12 mouse cellular contexts compared by ENCODE assay signal in the genomic region with DNA sequence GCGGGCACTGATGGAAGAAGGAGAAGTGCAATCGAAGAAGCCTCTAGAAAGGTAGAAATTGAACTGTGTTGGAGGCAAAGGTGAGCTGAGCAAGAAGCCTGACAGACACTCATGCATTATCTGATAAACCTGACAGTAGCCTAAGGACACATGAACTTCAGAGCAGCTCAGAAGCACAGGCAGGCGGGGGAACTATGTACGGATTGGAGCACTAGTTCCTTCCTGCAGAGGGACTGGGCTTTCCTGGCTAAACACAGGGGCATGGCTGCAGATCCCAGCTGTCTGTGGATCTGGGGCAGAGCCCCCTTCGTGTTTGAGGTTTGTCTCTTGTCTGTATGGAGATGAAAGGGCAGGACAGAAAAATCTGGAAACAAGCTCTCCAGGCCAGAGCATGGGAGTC.
DNase-seq lines count a peak whose midpoint lies in the region; ATAC-seq and TF ChIP-seq lines count a peak whose summit lies in the region.
"Had no signal": no experiment of that assay in that cellular context is flagged by ENCODE, and none has a peak within 500 bp of the region (broad histone marks: within the 10 kb centered on the region; RNA-seq: fewer than 3 reads in every experiment).

No protein-coding gene starts in this region.

- H3K9ac ChIP-seq in heart, postnatal 0 days (replicated peaks; ENCODE audit: low read depth, low read length) = no peak overlapping the region
- H3K9ac ChIP-seq in lung, embryonic 14.5 days = no peak overlapping the region
- H3K9ac ChIP-seq in lung, postnatal 0 days (replicated peaks; ENCODE audit: low read depth) = no peak overlapping the region
- no peak overlapping the region for H3K9ac ChIP-seq in limb, embryonic 13.5 days
- H3K9ac ChIP-seq: forebrain, embryonic 15.5 days; liver, postnatal 0 days; midbrain, embryonic 12.5 days had no signal

- H3K4me3 ChIP-seq in heart, postnatal 0 days (ENCODE audit: low read depth, low read length) = no peak overlapping the region
- no peak overlapping the region for H3K4me3 ChIP-seq in lung, embryonic 14.5 days (ENCODE audit: low read depth, low read length)
- no peak overlapping the region for H3K4me3 ChIP-seq in lung, postnatal 0 days (ENCODE audit: low read depth, low read length)
- H3K4me3 ChIP-seq in embryonic facial prominence, embryonic 10.5 days = no peak overlapping the region
- no peak overlapping the region for H3K4me3 ChIP-seq in limb, embryonic 13.5 days
- H3K4me3 ChIP-seq: forebrain, embryonic 15.5 days; midbrain, embryonic 12.5 days had no signal

- no peak for DNase-seq in heart, postnatal 0 days (ENCODE audit: low spot score)
- DNase-seq in heart, adult 18-20 months = no peak
- peak; percentile 39 for DNase-seq in lung, embryonic 14.5 days
- no peak for DNase-seq in lung, postnatal 0 days (ENCODE audit: low spot score)
- peak; percentile 21 for DNase-seq in embryonic facial prominence, embryonic 10.5 days (ENCODE audit: low spot score)
- DNase-seq in left cerebral cortex, postnatal 10 days (ENCODE audit: extremely low spot score in 1 of 2, low spot score in 2 of 2) = no peak
- DNase-seq in adrenal gland, postnatal 25 days = no peak
- DNase-seq: liver, postnatal 0 days had no signal

- intact Hi-C loops in left cerebral cortex, postnatal 10 days (cut with DNase I) = no loop called here

- WGBS in heart, postnatal 0 days = 57% methylated on average over 5 of the region's 5 CpGs
- WGBS in lung, embryonic 14.5 days = 42% methylated on average over 5 of the region's 5 CpGs
- 40% methylated on average over 5 of the region's 5 CpGs for WGBS in lung, postnatal 0 days
- 58% methylated on average over 5 of the region's 5 CpGs for WGBS in embryonic facial prominence, embryonic 10.5 days
- 61% methylated on average over 5 of the region's 5 CpGs for WGBS in limb, embryonic 13.5 days

- no peak for TF ChIP-seq CTCF in heart, postnatal 0 days (IDR thresholded peaks at IDR 0.05; ENCODE audit: low read depth)
- no peak for TF ChIP-seq CTCF in lung, embryonic 14.5 days (IDR thresholded peaks at IDR 0.05; ENCODE audit: low read depth)
- TF ChIP-seq CTCF in lung, postnatal 0 days (IDR thresholded peaks at IDR 0.05) = no peak

- no peak for ATAC-seq in heart, postnatal 0 days (ENCODE audit: insufficient read depth, low read depth)
- ATAC-seq in lung, embryonic 14.5 days (ENCODE audit: insufficient read depth) = peak; percentile 33
- ATAC-seq in lung, postnatal 0 days = no peak
- ATAC-seq in limb, embryonic 13.5 days (ENCODE audit: low FRiP score, low read depth) = no peak; the same call in 1 of the 2 replicates
- ATAC-seq: CD4-positive, CD25-positive, alpha-beta regulatory T cell, adult 4 months; forebrain, embryonic 15.5 days; liver, postnatal 0 days had no signal

- 0 out of 2 replicates have a peak overlapping the region, but pooled peaks have one; percentile 35 for H3K27ac ChIP-seq in heart, postnatal 0 days (ENCODE audit: low read depth)
- H3K27ac ChIP-seq in lung, embryonic 14.5 days (ENCODE audit: low read depth) = peak overlapping the region; percentile 88
- H3K27ac ChIP-seq in lung, postnatal 0 days (ENCODE audit: low read length) = no peak overlapping the region
- peak overlapping the region; percentile 73 for H3K27ac ChIP-seq in embryonic facial prominence, embryonic 10.5 days (replicated peaks)
- H3K27ac ChIP-seq in limb, embryonic 13.5 days = peak overlapping the region; percentile 67
- H3K27ac ChIP-seq: forebrain, embryonic 15.5 days; midbrain, embryonic 12.5 days had no signal

- no peak overlapping the region for H3K4me2 ChIP-seq in heart, postnatal 0 days (ENCODE audit: low read depth, low read length)
- H3K4me2 ChIP-seq in lung, embryonic 14.5 days = no peak overlapping the region
- no peak overlapping the region for H3K4me2 ChIP-seq in lung, postnatal 0 days (replicated peaks; ENCODE audit: low read depth, low read length)
- no peak overlapping the region for H3K4me2 ChIP-seq in limb, embryonic 13.5 days (replicated peaks)
- H3K4me2 ChIP-seq: forebrain, embryonic 15.5 days; midbrain, embryonic 12.5 days had no signal

- no peaks in the 10 kb centered on the region for H3K9me3 ChIP-seq in heart, postnatal 0 days (replicated peaks; ENCODE audit: control insufficient read depth, low read length)
- H3K9me3 ChIP-seq in lung, embryonic 14.5 days (ENCODE audit: low read depth, low read length) = no peaks in the 10 kb centered on the region
- no peaks in the 10 kb centered on the region for H3K9me3 ChIP-seq in lung, postnatal 0 days (ENCODE audit: low read length)
- no peaks in the 10 kb centered on the region for H3K9me3 ChIP-seq in embryonic facial prominence, embryonic 10.5 days
- no peaks in the 10 kb centered on the region for H3K9me3 ChIP-seq in limb, embryonic 13.5 days
- H3K9me3 ChIP-seq: forebrain, embryonic 15.5 days; midbrain, embryonic 12.5 days had no signal

- no peak for TF ChIP-seq EP300 in heart, postnatal 0 days (IDR thresholded peaks at IDR 0.05; ENCODE audit: low read depth)
- TF ChIP-seq EP300 in lung, postnatal 0 days (IDR thresholded peaks at IDR 0.05) = no peak

- H3K4me1 ChIP-seq in heart, postnatal 0 days (ENCODE audit: control insufficient read depth, insufficient read depth) = peaks cover 7% of the 10 kb centered on the region; the same call in 1 of the 2 replicates
- H3K4me1 ChIP-seq in lung, embryonic 14.5 days (ENCODE audit: insufficient read depth) = peaks cover 22% of the 10 kb centered on the region
- no peaks in the 10 kb centered on the region for H3K4me1 ChIP-seq in lung, postnatal 0 days (ENCODE audit: insufficient read depth, low read depth, low read length)
- H3K4me1 ChIP-seq in embryonic facial prominence, embryonic 10.5 days = peaks cover 44% of the 10 kb centered on the region
- H3K4me1 ChIP-seq in limb, embryonic 13.5 days = peaks cover 51% of the 10 kb centered on the region

- no peaks in the 10 kb centered on the region for H3K27me3 ChIP-seq in heart, postnatal 0 days (ENCODE audit: control insufficient read depth, insufficient read depth, low read length)
- no peaks in the 10 kb centered on the region for H3K27me3 ChIP-seq in lung, embryonic 14.5 days (ENCODE audit: insufficient read depth, low read length)
- H3K27me3 ChIP-seq in lung, postnatal 0 days (replicated peaks; ENCODE audit: insufficient read depth, low read length) = no peaks in the 10 kb centered on the region
- H3K27me3 ChIP-seq in embryonic facial prominence, embryonic 10.5 days (replicated peaks; ENCODE audit: low read depth, poor library complexity, severe bottlenecking) = no peaks in the 10 kb centered on the region
- no peaks in the 10 kb centered on the region for H3K27me3 ChIP-seq in limb, embryonic 13.5 days
- H3K27me3 ChIP-seq: forebrain, embryonic 15.5 days; midbrain, embryonic 12.5 days had no signal

- H3K36me3 ChIP-seq in heart, postnatal 0 days (replicated peaks; ENCODE audit: control insufficient read depth, insufficient read depth, low read length) = no peaks in the 10 kb centered on the region
- H3K36me3 ChIP-seq in lung, embryonic 14.5 days (ENCODE audit: insufficient read depth) = no peaks in the 10 kb centered on the region
- H3K36me3 ChIP-seq in lung, postnatal 0 days (ENCODE audit: insufficient read depth, low read length) = no peaks in the 10 kb centered on the region
- no peaks in the 10 kb centered on the region for H3K36me3 ChIP-seq in embryonic facial prominence, embryonic 10.5 days (replicated peaks)
- H3K36me3 ChIP-seq in limb, embryonic 13.5 days = no peaks in the 10 kb centered on the region
- H3K36me3 ChIP-seq: forebrain, embryonic 15.5 days; midbrain, embryonic 12.5 days had no signal

Comparison
In these comparisons a context has a peak if more than half of its experiments do, and no peak if none do; other contexts are left out.
1. DNase-seq: peak in lung, embryonic 14.5 days (single experiment) and embryonic facial prominence, embryonic 10.5 days (single experiment); none in heart, postnatal 0 days (single experiment), heart, adult 18-20 months (0 of 2), lung, postnatal 0 days (single experiment), left cerebral cortex, postnatal 10 days (0 of 2) and adrenal gland, postnatal 25 days (single experiment).